Mouse (Mus musculus): ENCODE measurements around the gene Mrpl21. TPM values are rescaled to one million over a fixed set of nuclear protein-coding genes. Genes with fewer than 3 reads are reported as not detected.
A peak's percentile ranks its signal among the peaks of the same experiment; 100 is the strongest.

The Mrpl21 gene
- polyA plus RNA-seq, 1 experiment: 77.6 TPM

DNA sequence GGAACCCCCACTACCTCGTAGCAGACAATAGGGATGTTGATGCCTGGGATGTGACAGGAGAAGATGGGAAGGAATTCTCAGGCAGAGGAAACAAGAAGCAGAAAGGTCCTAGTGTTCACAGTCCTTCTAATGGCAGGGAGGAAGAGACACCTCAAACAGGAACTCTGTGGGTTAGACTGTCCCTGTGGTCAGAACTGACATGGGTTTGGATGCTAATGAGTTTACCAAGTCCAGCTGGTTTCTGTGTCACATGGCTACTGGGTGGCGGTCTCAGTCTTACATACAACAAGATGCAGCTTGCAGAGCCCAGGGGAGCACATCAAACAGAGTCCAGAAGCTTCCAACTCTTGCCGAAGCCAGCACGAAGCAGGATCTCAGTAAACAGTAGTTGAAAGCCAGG is 21.3 kb downstream of the Mrpl21 start:
- Histone ChIP-seq H3K4me3 (ENCODE audit: low read depth, low read length) (no peak overlapping the region), H3K27ac (ENCODE audit: insufficient read depth, low read length) (no peak overlapping the region), H3K4me1 (ENCODE audit: control insufficient read depth, insufficient read depth, low read length) (no peaks in the 10 kb centered on the region), H3K27me3 (ENCODE audit: control insufficient read depth, insufficient read depth, low read length, poor library complexity, severe bottlenecking) (no peaks in the 10 kb centered on the region), H3K9me3 (replicated peaks; ENCODE audit: control insufficient read depth, insufficient read depth, low read length, poor library complexity, severe bottlenecking) (no peaks in the 10 kb centered on the region), H3K9ac (ENCODE audit: low read depth, poor library complexity, severe bottlenecking) (no peak overlapping the region), H3K36me3 (ENCODE audit: control insufficient read depth, insufficient read depth, low read length, poor library complexity, severe bottlenecking) (no peaks in the 10 kb centered on the region)
- TF ChIP-seq CTCF (IDR thresholded peaks at IDR 0.05; ENCODE audit: low read depth, low read length): no peak
- no peak for TF ChIP-seq EP300 (IDR thresholded peaks at IDR 0.05; ENCODE audit: insufficient read depth, low read depth, low read length)
- TF ChIP-seq POLR2A (IDR thresholded peaks at IDR 0.05; ENCODE audit: insufficient read depth, low read length): no peak

DNA sequence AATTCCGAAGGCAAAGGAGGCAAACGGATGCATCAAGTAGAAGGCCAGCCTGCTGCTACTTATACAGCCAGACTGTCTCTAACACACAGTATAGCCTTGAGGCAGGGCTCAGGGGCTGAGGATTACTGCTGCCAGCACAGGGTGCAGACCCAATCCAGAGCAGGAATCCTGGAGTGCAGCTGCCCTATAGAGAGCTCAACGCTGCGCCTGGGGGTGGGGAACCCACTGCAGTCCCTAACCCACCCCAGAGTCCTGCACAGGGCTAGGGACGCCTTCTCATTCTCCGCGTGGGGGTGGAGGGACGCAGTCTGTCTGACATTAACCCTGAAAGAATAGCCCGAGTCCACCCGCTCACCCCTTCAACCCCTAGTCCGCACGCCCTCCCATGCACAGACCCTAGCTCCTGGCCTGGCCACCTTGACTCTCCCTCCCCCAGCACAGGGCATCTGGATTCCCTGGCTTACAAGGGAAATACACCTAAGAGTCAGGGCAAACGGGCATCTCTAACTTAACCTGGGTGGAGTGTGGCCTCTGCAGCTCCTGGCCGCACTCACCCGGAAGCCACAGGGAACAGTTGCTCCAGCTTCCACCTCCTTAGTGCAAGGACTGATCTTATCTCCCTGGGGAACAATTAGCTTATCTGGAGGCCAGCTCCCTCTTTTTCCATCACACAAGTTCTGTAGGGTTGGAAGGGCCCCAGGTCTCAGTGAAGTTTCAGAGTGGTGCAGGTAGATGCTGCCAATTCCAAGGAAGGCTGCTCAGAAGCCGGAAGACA is 24.7 kb downstream of the Mrpl21 start:
- Histone ChIP-seq H3K4me3 (ENCODE audit: low read depth, low read length) (peak overlapping the region; percentile 32), H3K9ac (ENCODE audit: low read depth, poor library complexity, severe bottlenecking) (peak overlapping the region; percentile 36), H3K36me3 (ENCODE audit: control insufficient read depth, insufficient read depth, low read length, poor library complexity, severe bottlenecking) (no peaks in the 10 kb centered on the region), H3K9me3 (replicated peaks; ENCODE audit: control insufficient read depth, insufficient read depth, low read length, poor library complexity, severe bottlenecking) (no peaks in the 10 kb centered on the region), H3K27ac (ENCODE audit: insufficient read depth, low read length) (no peak overlapping the region), H3K27me3 (ENCODE audit: control insufficient read depth, insufficient read depth, low read length, poor library complexity, severe bottlenecking) (no peaks in the 10 kb centered on the region), H3K4me1 (ENCODE audit: control insufficient read depth, insufficient read depth, low read length) (no peaks in the 10 kb centered on the region)
- TF ChIP-seq POLR2A (IDR thresholded peaks at IDR 0.05; ENCODE audit: insufficient read depth, low read length) (no peak), EP300 (IDR thresholded peaks at IDR 0.05; ENCODE audit: insufficient read depth, low read depth, low read length) (no peak), CTCF (IDR thresholded peaks at IDR 0.05; ENCODE audit: low read depth, low read length) (no peak)

DNA sequence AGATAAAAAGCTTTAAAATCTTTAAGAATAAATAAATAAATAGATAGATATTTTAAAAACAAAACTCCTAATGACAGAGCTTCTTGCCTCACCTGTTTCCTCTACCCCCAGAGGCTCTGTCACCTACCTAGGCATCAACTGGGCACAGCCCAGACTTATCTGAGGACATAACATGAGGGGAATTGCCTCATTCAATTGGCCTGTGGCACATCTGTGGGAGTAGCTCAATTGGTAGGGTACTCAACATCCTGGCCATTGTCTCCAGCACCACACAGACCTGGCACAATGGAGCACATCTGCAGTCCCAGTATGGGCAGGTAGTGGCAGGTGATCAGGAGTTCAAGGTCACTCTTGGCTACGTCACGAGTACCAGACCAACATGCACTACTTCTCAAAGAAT is 36.6 kb downstream of the Mrpl21 start:
- Histone ChIP-seq H3K27ac (ENCODE audit: insufficient read depth, low read length) (no peak overlapping the region), H3K9me3 (replicated peaks; ENCODE audit: control insufficient read depth, insufficient read depth, low read length, poor library complexity, severe bottlenecking) (no peaks in the 10 kb centered on the region), H3K27me3 (ENCODE audit: control insufficient read depth, insufficient read depth, low read length, poor library complexity, severe bottlenecking) (no peaks in the 10 kb centered on the region), H3K4me3 (ENCODE audit: low read depth, low read length) (no peak overlapping the region), H3K9ac (ENCODE audit: low read depth, poor library complexity, severe bottlenecking) (no peak overlapping the region), H3K4me1 (ENCODE audit: control insufficient read depth, insufficient read depth, low read length) (no peaks in the 10 kb centered on the region), H3K36me3 (ENCODE audit: control insufficient read depth, insufficient read depth, low read length, poor library complexity, severe bottlenecking) (no peaks in the 10 kb centered on the region)
- TF ChIP-seq CTCF (IDR thresholded peaks at IDR 0.05; ENCODE audit: low read depth, low read length) (no peak), EP300 (IDR thresholded peaks at IDR 0.05; ENCODE audit: insufficient read depth, low read depth, low read length) (no peak), POLR2A (IDR thresholded peaks at IDR 0.05; ENCODE audit: insufficient read depth, low read length) (no peak)

DNA sequence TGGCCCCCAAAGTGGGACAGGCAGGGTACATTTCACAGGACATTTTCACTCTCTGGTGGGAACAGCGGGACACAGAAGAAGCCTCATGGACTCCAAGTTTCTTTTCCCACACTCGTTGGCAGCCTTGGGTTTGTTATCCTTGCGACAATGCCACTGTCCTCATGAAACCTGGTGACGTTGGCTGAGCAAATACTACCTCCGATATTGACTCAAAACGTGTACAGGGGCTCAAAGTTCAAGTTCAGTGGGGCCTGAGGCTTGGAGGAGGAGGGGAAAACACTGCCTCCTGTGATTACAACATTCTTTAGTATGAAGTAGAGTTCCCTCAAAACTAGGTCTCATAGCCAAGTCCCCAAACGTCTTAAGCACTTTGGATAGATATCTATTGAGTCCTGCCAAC is 37.4 kb downstream of the Mrpl21 start:
- Histone ChIP-seq H3K9ac (ENCODE audit: low read depth, poor library complexity, severe bottlenecking) (no peak overlapping the region), H3K9me3 (replicated peaks; ENCODE audit: control insufficient read depth, insufficient read depth, low read length, poor library complexity, severe bottlenecking) (no peaks in the 10 kb centered on the region), H3K4me1 (ENCODE audit: control insufficient read depth, insufficient read depth, low read length) (no peaks in the 10 kb centered on the region), H3K36me3 (ENCODE audit: control insufficient read depth, insufficient read depth, low read length, poor library complexity, severe bottlenecking) (no peaks in the 10 kb centered on the region), H3K27ac (ENCODE audit: insufficient read depth, low read length) (no peak overlapping the region), H3K27me3 (ENCODE audit: control insufficient read depth, insufficient read depth, low read length, poor library complexity, severe bottlenecking) (no peaks in the 10 kb centered on the region), H3K4me3 (ENCODE audit: low read depth, low read length) (no peak overlapping the region)
- TF ChIP-seq EP300 (IDR thresholded peaks at IDR 0.05; ENCODE audit: insufficient read depth, low read depth, low read length): no peak
- no peak for TF ChIP-seq CTCF (IDR thresholded peaks at IDR 0.05; ENCODE audit: low read depth, low read length)
- TF ChIP-seq POLR2A (IDR thresholded peaks at IDR 0.05; ENCODE audit: insufficient read depth, low read length): no peak

DNA sequence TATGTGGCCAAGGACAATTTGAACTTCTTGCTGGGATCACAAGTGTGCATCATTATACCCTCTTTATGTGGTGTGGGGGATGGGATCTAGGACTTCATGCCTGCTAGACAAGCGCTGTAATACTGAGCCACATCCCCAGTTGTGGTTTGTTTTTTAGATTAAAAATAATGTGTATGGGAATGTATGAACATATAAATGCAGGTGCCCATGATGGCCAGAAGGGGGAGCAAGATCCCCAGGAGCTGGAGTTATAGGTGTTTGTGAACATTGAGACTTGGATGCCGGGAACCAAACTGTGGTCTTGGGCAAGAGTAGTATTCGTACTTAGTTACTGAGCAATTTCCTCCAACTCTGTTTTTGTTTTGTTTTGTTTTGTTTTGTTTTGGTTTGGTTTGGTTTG is 38.1 kb downstream of the Mrpl21 start:
- no peaks in the 10 kb centered on the region for H3K36me3 ChIP-seq (ENCODE audit: control insufficient read depth, insufficient read depth, low read length, poor library complexity, severe bottlenecking)
- peak; percentile 59 for TF ChIP-seq CTCF (IDR thresholded peaks at IDR 0.05; ENCODE audit: low read depth, low read length)
- TF ChIP-seq EP300 (IDR thresholded peaks at IDR 0.05; ENCODE audit: insufficient read depth, low read depth, low read length): no peak
- no peak overlapping the region for H3K4me3 ChIP-seq (ENCODE audit: low read depth, low read length)
- H3K4me1 ChIP-seq (ENCODE audit: control insufficient read depth, insufficient read depth, low read length): no peaks in the 10 kb centered on the region
- H3K27ac ChIP-seq (ENCODE audit: insufficient read depth, low read length): no peak overlapping the region
- H3K27me3 ChIP-seq (ENCODE audit: control insufficient read depth, insufficient read depth, low read length, poor library complexity, severe bottlenecking): no peaks in the 10 kb centered on the region
- H3K9ac ChIP-seq (ENCODE audit: low read depth, poor library complexity, severe bottlenecking): no peak overlapping the region
- H3K9me3 ChIP-seq (replicated peaks; ENCODE audit: control insufficient read depth, insufficient read depth, low read length, poor library complexity, severe bottlenecking): no peaks in the 10 kb centered on the region

DNA sequence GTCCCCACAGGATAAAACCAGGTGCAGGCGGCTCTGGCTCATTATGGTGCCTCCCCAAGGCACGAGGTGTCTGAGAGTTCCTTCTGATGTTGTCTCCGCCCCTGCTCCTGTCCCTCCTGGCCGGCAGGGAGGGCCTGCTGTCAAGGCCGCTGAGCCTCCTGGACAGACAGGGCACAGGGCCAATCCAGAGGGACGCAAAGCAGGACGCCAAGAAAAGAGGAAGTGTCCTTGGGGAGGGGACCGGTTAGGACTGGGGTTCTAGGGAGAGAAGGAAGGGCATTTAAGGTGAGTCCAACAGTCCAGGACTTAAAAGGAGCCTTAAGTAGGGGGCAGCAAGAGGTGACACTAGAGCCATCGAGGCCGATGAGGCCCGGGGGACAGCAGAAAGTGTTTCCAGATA is 38.9 kb downstream of the Mrpl21 start:
- H3K27me3 ChIP-seq (ENCODE audit: control insufficient read depth, insufficient read depth, low read length, poor library complexity, severe bottlenecking): no peaks in the 10 kb centered on the region
- no peaks in the 10 kb centered on the region for H3K9me3 ChIP-seq (replicated peaks; ENCODE audit: control insufficient read depth, insufficient read depth, low read length, poor library complexity, severe bottlenecking)
- H3K36me3 ChIP-seq (ENCODE audit: control insufficient read depth, insufficient read depth, low read length, poor library complexity, severe bottlenecking): no peaks in the 10 kb centered on the region
- no peak for TF ChIP-seq CTCF (IDR thresholded peaks at IDR 0.05; ENCODE audit: low read depth, low read length)
- no peak for TF ChIP-seq POLR2A (IDR thresholded peaks at IDR 0.05; ENCODE audit: insufficient read depth, low read length)
- TF ChIP-seq EP300 (IDR thresholded peaks at IDR 0.05; ENCODE audit: insufficient read depth, low read depth, low read length): no peak
- H3K9ac ChIP-seq (ENCODE audit: low read depth, poor library complexity, severe bottlenecking): no peak overlapping the region
- no peaks in the 10 kb centered on the region for H3K4me1 ChIP-seq (ENCODE audit: control insufficient read depth, insufficient read depth, low read length)
- H3K27ac ChIP-seq (ENCODE audit: insufficient read depth, low read length): no peak overlapping the region
- H3K4me3 ChIP-seq (ENCODE audit: low read depth, low read length): no peak overlapping the region
